Mouse (Mus musculus) inflammation-experienced regulatory T-cells, adult 16 weeks (primary cell): Measurements from ENCODE around the gene Eci2. TPM values are rescaled to one million over a fixed set of nuclear protein-coding genes. Genes with fewer than 3 reads are reported as not detected.

Experiments used
- polyA plus RNA-seq: library from polyadenylated mRNA; unstranded; fragments of 100-300 nt; shearing (Covaris generic); gene quantifications from one replicate; pipeline ENCODE4 v1.2.1, GENCODE M21; 2017

The Eci2 gene
- 74.1 TPM for polyA plus RNA-seq

DNA sequence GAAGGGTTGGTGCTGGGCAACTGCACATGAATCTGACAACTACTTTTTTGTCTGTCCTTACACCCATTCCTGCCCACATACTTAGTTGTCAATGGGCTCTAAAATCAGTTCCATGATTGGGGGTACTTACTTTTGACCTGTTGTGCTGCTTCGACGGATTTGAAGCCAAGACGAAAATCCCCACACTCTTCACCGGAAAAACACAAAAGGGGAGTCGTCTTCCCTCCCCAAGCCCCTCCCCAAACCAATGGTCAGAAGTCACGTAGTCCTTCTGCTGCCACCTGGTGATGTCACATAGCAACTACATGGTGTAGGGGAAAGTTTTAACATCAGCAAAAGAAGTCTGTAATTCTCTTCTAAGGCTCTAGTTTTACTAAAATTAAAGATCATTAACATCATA lies at the start of gene Eci2:
Gene Eci2, minus strand, starts transcription at position 218 of the 400 bp plus-strand sequence.

DNA sequence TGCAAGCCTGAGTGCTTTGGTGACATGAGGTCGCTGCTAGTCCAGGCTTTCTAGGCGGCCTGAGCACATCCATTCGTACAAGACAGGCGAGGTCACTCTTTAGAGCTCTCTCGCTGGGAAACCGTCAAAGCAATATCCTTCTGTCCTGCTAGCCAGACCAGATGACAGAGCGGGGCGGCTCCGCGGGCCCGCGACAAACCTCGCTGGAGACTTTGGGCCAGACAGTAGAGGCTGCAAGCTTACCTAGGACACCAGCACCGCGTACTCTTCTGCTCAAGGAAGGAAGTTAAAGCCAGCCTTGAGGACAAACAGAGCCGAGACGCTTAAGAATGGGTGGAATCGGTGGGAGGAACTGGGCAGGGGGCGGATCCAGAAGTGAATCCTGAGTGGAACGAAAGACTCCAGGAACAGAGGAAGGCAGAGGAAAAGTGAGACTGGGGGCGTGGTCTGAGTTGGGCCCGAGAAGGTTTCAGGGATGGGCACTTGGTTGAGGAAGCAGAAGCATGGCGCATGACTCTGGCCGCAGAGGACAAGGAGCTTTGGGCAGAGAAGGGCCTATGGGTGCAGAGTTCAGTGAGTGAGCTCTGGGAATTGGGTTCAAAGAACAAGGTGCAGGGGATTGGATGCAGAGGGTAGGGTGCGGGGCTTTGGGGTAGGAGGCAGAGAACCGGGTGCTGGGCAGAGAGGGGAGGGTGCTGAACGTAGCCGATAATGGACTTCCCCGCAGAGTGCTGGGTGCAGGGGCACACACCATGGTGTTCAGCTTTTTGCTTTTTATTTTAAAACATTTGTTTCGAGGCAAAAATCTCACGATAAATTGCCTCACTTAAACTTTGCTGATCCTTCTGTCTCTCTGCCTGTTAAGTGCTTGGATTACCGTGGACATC lies 63.1 kb downstream of the Eci2 start, which contains the start of gene Eci3:
Gene Eci3, minus strand, starts transcription at position 300 of the 887 bp plus-strand sequence.

Other genes with a start within 250 kb of the Eci2 start
- 127 TPM for gene Prpf4b, start 151.8 kb downstream of the Eci2 start, polyA plus RNA-seq
- gene Fam217a, start 102.8 kb downstream of the Eci2 start, polyA plus RNA-seq, result 0.34 TPM
- gene 4933417A18Rik, start 102.7 kb downstream of the Eci2 start, polyA plus RNA-seq, result not detected
- not detected for gene Eci3, start 63.3 kb downstream of the Eci2 start, polyA plus RNA-seq